ENCODE assay signal across 11 mouse cellular contexts in genomic region chr9:33152186-33152585, GRCm38 (mm10).
DNase-seq lines count a peak whose midpoint lies in the region; ATAC-seq and TF ChIP-seq lines count a peak whose summit lies in the region.
"Had no signal": no experiment of that assay in that cellular context is flagged by ENCODE, and none has a peak within 500 bp of the region (broad histone marks: within the 10 kb centered on the region; RNA-seq: fewer than 3 reads in every experiment).

No protein-coding gene starts in this region.

- no peak overlapping the region for H3K27ac ChIP-seq in forebrain, embryonic 11.5 days (ENCODE audit: low read depth, low read length)
- H3K27ac ChIP-seq in forebrain, postnatal 0 days (ENCODE audit: low read depth, low read length), result no peak overlapping the region
- H3K27ac ChIP-seq in hindbrain, embryonic 16.5 days (ENCODE audit: low read depth, low read length), result no peak overlapping the region

- no peak overlapping the region for H3K9ac ChIP-seq in forebrain, embryonic 11.5 days (ENCODE audit: low read length)
- H3K9ac ChIP-seq in forebrain, postnatal 0 days, result no peak overlapping the region
- H3K9ac ChIP-seq in hindbrain, embryonic 16.5 days (ENCODE audit: low read depth, low read length), result no peak overlapping the region

- no peaks in the 10 kb centered on the region for H3K9me3 ChIP-seq in forebrain, embryonic 11.5 days (ENCODE audit: control insufficient read depth, low read length)
- H3K9me3 ChIP-seq in forebrain, postnatal 0 days (ENCODE audit: low read length), result no peaks in the 10 kb centered on the region
- H3K9me3 ChIP-seq in hindbrain, embryonic 16.5 days (ENCODE audit: control insufficient read depth, low read length), result no peaks in the 10 kb centered on the region

- DNase-seq in forebrain, embryonic 11.5 days (ENCODE audit: low spot score), result peak; percentile 49
- no peak for DNase-seq in forebrain, postnatal 0 days
- DNase-seq in lung, postnatal 25 days (ENCODE audit: low spot score), result peak; percentile 1
- no peak for DNase-seq in lung, adult 18-20 months
- peak; percentile 30 for DNase-seq in skeletal muscle tissue, adult 2 months (ENCODE audit: low read depth, low spot score)
- DNase-seq in left cerebral cortex, postnatal 4 days, result no peak
- no peak for DNase-seq in c-Kit-positive CD71-positive TER-119-positive erythroid progenitor cells, embryonic 14.5 days (ENCODE audit: low spot score)
- DNase-seq: cerebellum, postnatal 14 days; right cerebral cortex, postnatal 4 days had no signal

- no peaks in the 10 kb centered on the region for H3K27me3 ChIP-seq in forebrain, embryonic 11.5 days (ENCODE audit: control insufficient read depth, insufficient read depth, low read length)
- H3K27me3 ChIP-seq in forebrain, postnatal 0 days (ENCODE audit: insufficient read depth, low read length), result 0 out of 2 replicates have a peak, but pooled peaks cover 3% of the 10 kb centered on the region
- H3K27me3 ChIP-seq in hindbrain, embryonic 16.5 days (replicated peaks; ENCODE audit: control insufficient read depth, insufficient read depth, low read length), result no peaks in the 10 kb centered on the region

- H3K36me3 ChIP-seq in forebrain, embryonic 11.5 days (ENCODE audit: control insufficient read depth, insufficient read depth, low read length), result no peaks in the 10 kb centered on the region
- no peaks in the 10 kb centered on the region for H3K36me3 ChIP-seq in forebrain, postnatal 0 days (ENCODE audit: insufficient read depth)
- H3K36me3 ChIP-seq in hindbrain, embryonic 16.5 days (ENCODE audit: control insufficient read depth, insufficient read depth, low read length), result no peaks in the 10 kb centered on the region

- H3K4me1 ChIP-seq in forebrain, embryonic 11.5 days (replicated peaks; ENCODE audit: control insufficient read depth, insufficient read depth, low read length), result no peaks in the 10 kb centered on the region
- no peaks in the 10 kb centered on the region for H3K4me1 ChIP-seq in forebrain, postnatal 0 days (ENCODE audit: insufficient read depth)
- no peaks in the 10 kb centered on the region for H3K4me1 ChIP-seq in hindbrain, embryonic 16.5 days (ENCODE audit: control insufficient read depth, insufficient read depth, low read depth, low read length)

- H3K4me3 ChIP-seq in forebrain, embryonic 11.5 days (ENCODE audit: low read depth, low read length), result no peak overlapping the region
- no peak overlapping the region for H3K4me3 ChIP-seq in forebrain, postnatal 0 days (ENCODE audit: low read depth, low read length)
- H3K4me3 ChIP-seq in hindbrain, embryonic 16.5 days (ENCODE audit: low read length), result no peak overlapping the region

- no peak for TF ChIP-seq CTCF in forebrain, postnatal 0 days (IDR thresholded peaks at IDR 0.05; ENCODE audit: low read depth)

- ATAC-seq in forebrain, embryonic 11.5 days (replicated peaks; ENCODE audit: low FRiP score), result peak; percentile 44; the same call in 1 of the 2 replicates
- ATAC-seq in forebrain, postnatal 0 days, result no peak
- ATAC-seq in hindbrain, embryonic 16.5 days, result peak; percentile 69; the same call in 1 of the 2 replicates
- ATAC-seq: midbrain, embryonic 16.5 days had no signal

- WGBS in forebrain, embryonic 11.5 days, result 7% methylated on average over 1 of the region's 1 CpGs
- 3% methylated on average over 1 of the region's 1 CpGs for WGBS in forebrain, postnatal 0 days
- 12% methylated on average over 1 of the region's 1 CpGs for WGBS in hindbrain, embryonic 16.5 days

- H3K4me2 ChIP-seq in forebrain, embryonic 11.5 days (ENCODE audit: low read depth, low read length, severe bottlenecking), result no peak overlapping the region
- no peak overlapping the region for H3K4me2 ChIP-seq in forebrain, postnatal 0 days (ENCODE audit: low read depth)
- no peak overlapping the region for H3K4me2 ChIP-seq in hindbrain, embryonic 16.5 days (ENCODE audit: low read length)

- intact Hi-C loops in left cerebral cortex, postnatal 4 days (cut with DNase I), result no loop called here

Comparison
In these comparisons a context has a peak if more than half of its experiments do, and no peak if none do; other contexts are left out.
1. DNase-seq: peak in forebrain, embryonic 11.5 days (single experiment), lung, postnatal 25 days (single experiment) and skeletal muscle tissue, adult 2 months (single experiment); none in forebrain, postnatal 0 days (single experiment), lung, adult 18-20 months (0 of 2), left cerebral cortex, postnatal 4 days (single experiment) and c-Kit-positive CD71-positive TER-119-positive erythroid progenitor cells, embryonic 14.5 days (single experiment).